Mouse (Mus musculus) heart, adult 9 months (tissue): ENCODE measurements around the gene Man2a1.
"Not testable (repeated sequence)": the region's sequence is repeated elsewhere in the genome, so short reads cannot be mapped to it uniquely, and the experiment has no call there.

ENCODE experiments used
- DNase-seq, 2 experiments: peaks; one replicate each; pipeline ENCODE4 v3.0.0; 2022; ENCODE audit warnings: low spot score in 2 of 2

The Man2a1 gene

DNA sequence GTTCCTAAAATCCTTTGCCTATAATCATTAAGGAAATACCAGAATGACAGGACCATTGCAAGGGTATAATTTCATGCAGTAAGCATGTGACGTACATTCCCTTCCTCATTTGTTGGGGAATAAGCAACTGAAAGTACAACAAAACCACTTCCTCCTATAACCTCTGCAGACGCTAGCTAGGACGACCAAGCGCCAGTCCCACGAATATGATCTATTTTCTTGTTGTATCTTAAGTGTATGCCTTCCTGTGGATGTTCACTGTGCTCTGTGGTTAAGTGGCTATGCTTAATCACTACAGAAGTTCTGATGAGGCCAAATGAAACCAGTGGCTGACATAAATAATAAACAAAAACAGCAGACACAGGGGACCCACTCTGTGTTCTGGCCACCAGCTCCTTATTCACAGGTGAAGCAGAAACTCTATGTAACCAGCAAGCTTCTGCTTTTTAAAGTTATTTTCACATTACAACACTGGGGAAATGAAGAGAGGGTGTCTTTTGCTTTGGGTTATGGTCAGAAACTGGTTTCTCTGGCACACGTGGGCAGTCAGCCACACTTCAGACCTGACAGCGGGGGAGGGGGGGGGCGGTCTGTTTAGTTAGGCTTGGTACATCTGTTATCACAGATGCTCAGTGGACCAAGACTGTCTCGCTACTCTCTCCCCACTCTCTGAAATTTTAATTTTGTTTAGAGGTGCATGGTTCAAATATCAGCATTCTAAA is 153.8 kb downstream of the Man2a1 start:
- DNase-seq, result peak; percentile 19 to 44

DNA sequence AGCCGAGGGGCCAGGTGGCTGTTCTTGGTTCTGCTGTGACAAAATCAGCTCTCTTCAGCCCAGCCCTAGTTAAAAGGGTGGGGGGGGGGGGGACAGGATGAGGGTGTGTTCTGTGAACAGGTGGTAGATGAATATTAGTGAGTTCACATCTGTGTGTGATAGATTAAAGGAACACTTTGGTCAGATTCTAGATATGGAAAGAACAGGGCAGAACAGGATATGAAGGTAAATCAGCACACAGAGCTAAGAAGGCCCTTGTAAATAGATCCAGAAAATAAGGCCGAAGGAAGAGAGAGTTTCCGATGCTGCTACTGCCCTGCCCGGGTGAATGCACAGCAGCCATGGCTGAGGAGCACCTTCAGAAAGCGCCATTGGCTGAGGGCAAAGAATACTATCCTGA is 154.7 kb downstream of the Man2a1 start:
- DNase-seq, result no peak

DNA sequence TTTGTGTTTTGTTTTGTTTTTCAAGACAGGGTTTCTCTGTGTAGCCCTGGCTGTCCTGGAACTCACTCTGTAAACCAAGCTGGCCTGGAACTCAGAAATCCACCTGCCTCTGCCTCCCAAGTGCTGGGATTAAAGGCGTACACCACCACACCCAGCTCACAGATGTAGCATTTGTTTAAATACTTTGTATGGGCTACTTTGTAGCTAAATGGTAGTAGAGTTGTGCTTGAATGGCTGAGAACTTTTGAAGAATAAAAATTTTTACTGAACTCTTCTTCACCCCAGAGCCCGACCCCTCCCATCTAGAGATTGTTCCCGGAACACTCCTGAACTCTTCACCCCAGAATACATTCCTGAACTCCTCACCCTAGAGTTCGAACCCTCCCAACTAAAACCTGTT is 162.1 kb downstream of the Man2a1 start:
- not testable (repeated sequence) for DNase-seq

DNA sequence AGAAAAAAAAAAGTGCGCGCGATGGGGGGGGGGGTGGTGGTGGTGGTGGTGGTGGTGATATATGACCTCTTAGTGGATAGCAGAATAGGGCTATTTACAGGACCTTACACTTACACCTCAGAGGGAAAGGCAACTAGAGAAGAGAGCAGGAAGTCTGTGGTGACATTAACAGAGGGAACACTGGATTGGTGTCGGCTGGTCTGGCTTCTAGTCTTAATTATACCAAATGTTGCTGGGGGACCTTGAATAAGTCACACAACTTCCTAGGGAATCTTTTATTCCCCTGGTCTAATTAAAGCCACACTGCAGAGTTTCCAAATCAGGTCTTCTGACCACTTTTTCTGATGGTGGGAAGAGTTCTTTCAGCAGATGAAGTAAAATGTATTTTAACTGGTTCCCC is 163.0 kb downstream of the Man2a1 start:
- DNase-seq, result no peak

DNA sequence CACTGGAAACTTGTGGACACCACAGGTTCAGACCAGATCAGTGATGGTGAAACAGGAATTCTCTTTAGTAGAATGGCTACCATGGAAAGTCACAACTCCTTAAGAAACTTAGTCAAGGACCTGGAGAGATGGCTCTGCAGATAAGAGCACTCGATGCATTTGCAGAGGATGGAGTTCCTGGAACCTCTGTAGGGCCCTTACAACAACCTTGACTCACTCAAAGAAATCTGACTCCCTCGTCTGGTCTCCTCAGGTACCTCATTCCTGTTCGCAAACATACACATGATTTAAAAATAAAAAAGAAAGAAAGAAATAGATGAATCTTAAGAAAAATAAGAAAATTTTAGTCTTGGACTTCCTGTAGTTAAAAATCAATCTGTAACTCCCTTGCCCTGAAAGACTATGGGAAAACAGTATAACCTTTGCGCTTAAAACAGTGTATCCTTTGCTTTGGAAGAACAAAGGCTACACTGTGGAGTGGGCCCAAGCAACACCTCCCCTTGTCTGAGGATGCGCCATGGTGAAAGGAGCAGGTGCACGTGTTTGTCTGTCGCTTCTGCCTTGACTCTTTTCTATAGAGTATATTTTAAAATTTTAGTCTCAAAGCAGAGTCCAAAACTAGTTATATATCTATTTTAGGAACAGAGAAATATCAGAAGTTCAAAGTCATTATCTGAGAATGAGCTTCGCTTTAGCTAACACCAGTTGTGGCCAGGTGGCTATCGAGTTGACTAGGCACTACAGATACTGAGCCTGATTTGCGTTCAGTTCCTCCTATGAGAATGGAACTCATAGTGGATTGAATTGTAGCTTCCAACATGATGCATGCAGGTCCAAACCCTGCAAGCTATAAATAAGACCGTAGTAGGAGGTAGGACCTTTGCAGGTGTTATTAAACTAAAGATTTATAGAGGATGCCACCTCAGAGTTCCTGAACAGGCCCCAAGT is 163.9 kb downstream of the Man2a1 start:
- no peak for DNase-seq

DNA sequence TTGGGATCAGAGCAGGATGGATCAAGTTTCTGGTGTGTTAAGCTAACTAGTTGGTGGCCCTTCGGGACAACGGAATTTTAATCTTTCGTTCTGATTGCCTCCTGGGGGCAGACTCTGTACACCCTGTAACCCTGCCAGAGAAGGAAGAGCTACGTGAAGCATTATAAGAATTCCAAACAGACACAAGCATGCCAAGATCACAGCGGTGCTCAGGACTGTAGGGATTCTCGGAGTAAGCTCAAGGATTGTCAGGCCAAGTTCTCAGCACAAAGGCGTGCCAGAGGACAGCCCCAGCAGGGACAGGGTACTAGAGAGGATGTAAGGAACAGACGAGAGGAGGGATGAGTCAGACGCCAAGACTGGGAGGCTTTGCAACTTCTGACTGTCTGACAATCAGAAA is 164.8 kb downstream of the Man2a1 start:
- no peak for DNase-seq

DNA sequence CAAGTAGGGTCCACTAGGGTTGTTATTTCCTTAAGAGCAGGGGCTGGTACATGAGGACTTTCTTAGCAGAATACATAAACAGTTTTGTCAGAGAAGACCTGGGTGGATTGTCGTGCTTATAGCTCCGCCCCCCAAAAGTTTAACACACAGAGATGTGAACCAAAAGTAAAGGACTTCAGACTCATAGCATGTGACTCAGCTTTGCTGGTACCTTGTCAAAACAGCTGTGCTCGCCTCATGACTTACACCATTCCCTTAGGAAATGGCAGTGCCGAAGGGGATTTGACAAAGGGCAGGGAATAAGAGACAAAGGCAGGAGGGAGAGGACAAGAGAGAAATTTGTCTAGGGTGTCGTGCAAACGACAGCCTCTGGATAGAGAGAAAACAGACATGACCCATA is 166.0 kb downstream of the Man2a1 start:
- DNase-seq, result no peak

DNA sequence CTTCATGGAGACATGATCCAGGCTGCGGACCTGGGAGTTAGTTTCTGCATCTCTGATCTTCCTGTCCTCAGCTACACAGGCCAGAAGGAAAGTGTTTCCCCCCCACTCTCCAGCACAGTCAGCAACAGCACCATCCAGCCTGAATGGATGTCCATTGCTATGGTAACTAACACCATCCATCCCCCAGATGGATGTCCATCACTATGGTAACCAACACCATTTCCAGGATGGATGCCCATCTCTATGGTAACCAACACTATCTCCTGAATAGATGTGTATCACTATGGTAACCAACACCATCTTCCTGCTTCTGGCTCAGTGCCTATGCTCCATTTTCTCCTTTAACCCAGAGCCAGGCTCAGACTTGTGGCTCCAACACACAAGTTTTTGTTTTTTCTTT is 169.7 kb downstream of the Man2a1 start:
- DNase-seq, result no peak

DNA sequence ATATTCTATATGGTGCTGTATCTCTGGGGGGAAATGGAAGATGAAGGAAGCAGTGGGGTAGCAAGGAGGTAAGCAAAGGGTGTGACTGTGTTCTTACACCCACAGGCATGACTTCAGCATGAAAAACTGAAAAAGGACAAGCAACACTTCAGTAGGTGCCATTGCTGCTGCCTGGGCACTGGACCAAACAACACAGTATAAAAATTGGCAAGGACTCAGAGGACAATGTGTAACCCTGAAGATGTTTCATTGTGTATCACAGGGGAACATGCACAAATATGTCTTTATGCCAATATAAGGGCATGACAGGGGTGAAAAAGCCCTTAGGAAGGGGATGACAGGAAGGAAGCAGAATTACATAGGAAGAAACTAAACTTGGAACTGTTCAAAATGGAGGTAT is 172.1 kb downstream of the Man2a1 start:
- DNase-seq, result no peak

DNA sequence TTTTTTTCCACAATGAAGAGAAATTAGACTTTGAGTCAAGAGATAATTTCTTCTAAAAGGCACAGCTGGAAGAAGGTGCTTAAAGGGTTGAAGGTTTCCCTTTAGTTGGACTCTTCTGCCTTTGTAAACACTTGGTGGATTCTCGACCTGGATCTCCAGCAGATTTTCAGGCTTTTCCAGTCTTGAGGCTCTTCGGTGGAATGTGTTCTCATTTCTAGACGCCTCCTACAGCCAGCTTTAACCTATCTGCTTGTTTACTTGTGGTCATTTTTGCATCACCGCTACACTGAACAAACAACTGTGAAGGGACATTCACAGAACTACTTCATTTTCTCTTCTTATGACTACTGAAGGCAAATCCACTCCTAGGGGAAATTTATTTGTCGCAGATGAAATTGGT is 173.7 kb downstream of the Man2a1 start:
- DNase-seq, result no peak

DNA sequence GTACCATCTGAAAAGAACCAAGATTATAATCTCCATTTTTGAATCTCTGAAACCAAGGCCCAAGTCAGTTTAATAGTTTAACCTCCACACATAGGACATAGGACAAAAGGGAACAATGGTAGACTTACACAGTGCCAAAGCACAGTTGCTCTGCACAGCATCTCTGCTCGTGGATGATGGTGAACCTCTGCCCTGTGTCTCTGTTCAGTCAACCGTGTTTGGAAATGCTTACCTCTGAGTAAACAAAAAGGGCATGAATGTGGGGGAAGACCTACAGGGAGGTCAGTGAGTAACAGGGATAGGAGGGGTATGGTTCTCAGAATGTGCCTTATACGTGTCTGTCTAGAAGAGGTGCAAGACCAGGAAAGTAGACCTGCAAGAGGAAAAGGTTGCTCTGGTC is 177.8 kb downstream of the Man2a1 start:
- no peak for DNase-seq

DNA sequence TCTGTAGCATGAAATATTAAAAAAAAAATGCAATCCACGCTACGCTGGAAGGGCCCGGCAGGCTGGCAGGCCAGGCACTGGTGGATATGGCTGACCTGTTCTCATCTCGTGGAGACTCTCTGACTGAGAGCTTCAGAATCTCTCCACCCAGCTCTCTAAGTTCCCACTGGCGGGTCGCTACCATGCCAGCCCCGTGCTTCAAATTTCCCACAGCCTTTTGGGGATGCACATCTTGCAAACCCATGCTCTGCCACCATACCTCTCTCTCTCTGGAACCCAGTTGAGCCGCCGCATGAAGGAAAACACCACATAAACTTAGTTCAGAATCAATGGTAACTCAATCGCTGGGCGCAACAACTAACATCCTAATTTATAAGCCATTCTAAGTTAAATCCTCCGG is 178.2 kb downstream of the Man2a1 start:
- no peak for DNase-seq

DNA sequence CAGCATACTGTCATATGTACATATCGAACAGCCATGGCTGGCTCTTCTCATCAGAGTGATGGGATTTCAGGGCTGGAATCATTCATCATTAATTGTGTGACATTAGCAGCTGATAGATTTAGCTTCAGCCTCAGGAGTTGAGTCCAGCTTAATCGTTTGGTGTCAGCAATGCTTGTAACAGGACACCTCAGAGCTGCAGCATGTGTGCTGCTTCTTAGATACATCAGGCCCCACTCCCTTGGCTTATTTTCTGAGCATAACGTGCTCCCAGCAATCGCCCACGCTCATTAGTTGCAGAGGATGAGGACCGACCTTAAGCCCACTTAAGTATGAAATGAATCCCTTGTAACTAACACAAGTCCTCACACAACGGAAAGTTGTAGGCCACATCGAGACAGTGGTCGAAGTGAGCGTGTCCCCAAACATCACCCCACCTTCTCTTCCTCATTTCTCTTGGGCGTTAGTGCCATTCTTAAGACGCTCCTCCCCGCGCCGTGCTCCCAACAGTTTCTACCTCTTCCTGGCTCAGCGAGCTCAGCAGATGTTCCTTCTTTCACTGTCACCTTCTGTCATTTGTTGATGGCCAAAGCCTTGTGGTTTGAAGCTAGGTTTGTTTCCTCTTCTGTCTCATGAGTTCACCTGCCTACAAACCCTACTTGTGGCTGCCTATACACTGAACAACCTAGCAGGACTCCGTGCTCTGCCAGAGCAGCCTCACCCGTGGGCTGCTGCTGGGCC is 180.4 kb downstream of the Man2a1 start:
- no peak for DNase-seq

DNA sequence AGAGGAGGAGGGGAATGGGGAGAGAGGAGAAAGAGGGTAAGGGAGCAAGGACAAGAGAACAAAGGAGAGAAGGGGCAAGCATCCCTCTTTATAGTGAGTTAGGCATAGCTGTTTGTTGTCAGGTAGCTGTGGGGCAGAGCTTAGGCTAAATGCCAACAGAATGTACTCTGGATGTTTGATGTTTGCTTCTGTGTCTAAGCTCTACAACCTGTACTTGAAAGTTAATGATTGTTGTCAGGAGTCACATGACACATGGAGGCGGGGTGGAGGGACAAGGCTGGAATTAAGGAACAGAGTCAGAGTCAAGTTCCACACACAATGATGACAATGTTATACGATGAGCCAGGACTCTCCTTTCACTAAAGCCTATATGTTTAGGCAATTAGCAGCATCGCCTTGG is 181.8 kb downstream of the Man2a1 start:
- DNase-seq, result no peak

DNA sequence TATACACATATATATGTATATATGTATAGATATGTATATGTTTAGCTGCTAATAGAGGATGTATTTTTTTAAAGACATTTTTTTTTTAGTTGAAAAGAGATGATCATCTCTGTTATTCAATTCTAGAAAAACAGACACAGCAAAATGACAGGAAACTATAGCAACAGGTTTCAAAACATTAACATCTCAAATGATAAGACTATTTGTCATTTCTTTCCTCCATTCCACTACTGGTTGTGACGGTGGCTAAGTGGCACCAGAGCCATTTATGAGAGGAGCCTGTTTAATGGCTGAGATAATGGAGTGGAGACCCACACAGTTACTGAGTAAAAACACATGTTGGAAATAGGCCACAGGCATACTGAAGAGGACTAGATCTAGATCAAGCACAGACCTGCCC is 185.4 kb downstream of the Man2a1 start:
- no peak for DNase-seq

DNA sequence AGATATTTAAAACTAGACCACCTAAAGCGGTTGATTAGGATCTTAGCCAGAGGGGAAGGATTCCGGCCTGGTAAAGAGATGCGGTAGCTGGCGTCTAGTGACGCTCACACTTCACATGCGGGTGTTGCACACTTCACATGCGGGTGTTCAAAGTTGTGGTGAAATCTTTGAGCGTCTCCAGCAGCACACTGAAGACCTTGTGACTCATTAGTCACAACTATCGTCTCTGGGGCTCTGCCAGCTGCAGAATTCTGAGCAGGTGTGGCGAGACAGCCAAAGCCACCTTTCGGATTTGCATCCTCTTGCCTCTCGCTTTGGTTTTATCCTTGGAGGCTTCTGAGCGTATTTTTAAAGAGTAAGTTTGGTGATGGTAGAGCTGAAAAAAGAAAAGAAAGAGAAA is 187.8 kb downstream of the Man2a1 start:
- no peak for DNase-seq

DNA sequence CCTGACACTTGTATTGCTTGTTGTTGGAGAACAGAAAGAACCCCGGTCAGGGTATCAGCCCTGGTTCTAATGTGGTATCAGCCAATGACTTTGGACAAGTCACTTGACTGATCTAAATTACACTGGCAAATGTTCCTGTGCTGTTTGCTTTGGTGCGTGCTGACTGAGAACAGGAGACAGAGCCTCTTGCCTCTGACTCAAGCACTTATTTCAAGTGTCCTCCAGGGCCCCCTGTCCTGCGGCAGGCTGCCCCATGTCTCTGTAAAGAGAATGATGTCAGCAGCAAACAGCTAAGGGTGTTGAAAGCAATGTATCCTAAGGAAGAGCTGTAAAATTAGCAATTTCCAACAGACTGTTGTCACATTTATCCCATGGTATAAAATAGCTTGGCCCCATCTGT is 188.6 kb downstream of the Man2a1 start:
- no peak for DNase-seq

DNA sequence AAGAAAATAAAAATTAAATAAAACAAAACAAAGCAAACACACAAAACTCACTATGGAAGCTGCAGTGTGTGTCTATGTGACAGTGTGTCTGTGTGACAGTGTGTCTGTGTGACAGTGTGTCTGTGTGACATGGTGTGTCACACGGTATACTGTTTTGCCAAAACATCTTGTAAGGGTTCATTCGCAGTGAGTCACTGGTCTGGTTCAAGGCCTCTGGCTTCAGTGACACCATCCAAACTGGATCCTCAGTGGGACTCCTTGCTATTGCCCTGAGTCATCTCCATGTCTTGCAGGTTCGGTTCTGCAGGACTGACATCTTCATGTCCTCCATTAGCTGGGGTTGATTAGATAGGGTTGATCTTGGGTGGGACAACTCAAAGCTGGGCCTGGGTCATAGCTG is 191.5 kb downstream of the Man2a1 start:
- no peak for DNase-seq

DNA sequence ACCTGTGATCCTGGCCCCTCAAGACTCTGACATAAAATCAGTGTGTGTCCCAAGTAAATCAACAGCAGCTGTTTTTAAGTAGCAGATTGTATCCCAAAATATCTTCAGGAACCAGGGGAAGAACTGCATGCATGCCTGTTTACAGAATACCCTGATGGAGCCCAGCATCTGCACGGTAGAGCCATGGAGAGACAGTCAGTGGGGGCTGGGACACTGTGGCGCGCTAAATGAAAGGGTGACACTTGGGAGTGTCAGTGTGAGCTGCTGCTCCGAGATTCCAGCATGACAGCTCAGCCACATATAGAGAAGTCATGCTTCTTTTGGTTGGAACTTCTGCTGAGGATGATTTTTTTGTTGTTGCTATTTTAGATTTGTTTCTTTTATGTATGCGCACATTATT is 192.1 kb downstream of the Man2a1 start:
- no peak for DNase-seq

DNA sequence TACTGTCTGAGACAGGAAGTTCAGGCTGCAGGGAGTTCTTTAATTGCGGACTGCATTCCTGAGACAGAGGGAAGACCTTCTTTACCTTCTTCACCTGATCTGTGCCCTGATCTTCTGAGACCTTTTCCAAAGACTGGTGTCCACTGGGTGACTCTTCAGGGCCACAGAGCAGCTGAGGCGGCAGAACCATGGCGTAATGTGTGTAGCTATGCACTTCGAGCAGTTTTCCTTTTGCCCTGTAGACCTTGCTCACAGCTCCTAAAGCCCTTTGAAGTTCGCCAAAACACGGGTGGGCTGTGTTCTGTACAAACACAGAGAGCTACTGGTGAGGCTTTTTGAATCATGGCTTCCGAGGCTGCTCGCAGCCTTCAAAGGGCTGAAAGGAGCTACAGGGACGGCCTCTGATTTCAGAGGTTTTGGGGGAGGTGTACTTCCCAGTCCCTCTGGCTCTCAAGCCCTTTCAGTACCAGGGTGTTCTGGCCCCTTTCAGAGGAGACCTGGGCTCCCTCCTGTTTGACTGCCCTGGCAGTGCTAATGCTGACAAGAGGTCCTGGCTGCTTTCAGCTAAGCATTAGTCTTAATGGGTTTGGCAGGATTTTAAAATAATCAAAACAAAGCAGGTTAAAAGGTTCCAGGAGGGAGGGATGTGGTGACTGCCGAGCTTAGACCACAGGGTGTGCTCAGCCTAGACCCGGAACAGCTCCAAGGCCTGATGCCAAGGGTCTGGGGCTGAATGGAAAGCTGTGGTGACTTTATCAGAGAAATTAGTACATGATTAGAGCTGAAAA is 201.8 kb downstream of the Man2a1 start:
- DNase-seq, result no peak

DNA sequence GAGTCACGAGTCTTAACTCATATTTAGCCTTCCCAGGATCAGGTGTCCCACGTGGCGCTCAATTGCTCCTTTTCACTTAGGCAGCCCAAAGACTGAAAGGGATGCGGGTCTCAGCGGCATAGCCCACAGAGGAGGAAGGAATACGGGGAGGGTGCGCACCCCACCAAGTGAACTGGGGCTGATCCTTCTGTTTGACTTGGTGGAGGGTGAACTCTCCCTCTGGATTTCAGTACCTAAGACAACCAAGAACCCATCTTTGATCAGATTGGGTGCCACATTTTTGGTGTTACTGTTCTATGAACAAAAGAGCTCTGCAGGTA is 202.4 kb downstream of the Man2a1 start:
- no peak for DNase-seq
